Mouse (Mus musculus) gastrocnemius, adult 8-10 months (tissue): ENCODE measurements around the gene Aamp. TPM values are rescaled to one million over a fixed set of nuclear protein-coding genes. Genes with fewer than 3 reads are reported as not detected.
"Not testable (repeated sequence)": the region's sequence is repeated elsewhere in the genome, so short reads cannot be mapped to it uniquely, and the experiment has no call there.

ENCODE experiments used
- DNase-seq, 2 experiments: peaks; one replicate each; pipeline ENCODE4 v3.0.0; 2022; ENCODE audit warnings: low spot score in 2 of 2
- total RNA-seq, 4 experiments: library from RNA; stranded (reverse); gene quantifications; 2 replicates each; pipeline ENCODE4 v1.2.4; 2022

Aamp gene
- total RNA-seq, 4 experiments from 2014 or later: 73.2 to 88.7 (median 78.0) TPM

- DNase-seq: no peak
Measured at GRCm38 (mm10) chr1:74302229-74302628, 17.7 kb upstream of the Aamp start.

- no peak for DNase-seq
Measured at GRCm38 (mm10) chr1:74300347-74301110, 16.0 kb upstream of the Aamp start.

- peak; percentile 67 to 81 for DNase-seq
Measured at GRCm38 (mm10) chr1:74298996-74299395, 14.5 kb upstream of the Aamp start.

GRCm38 (mm10) chr1:74298157-74298750 lies 13.7 kb upstream of the Aamp start:
- DNase-seq: no peak

- peak in 1 of 2 experiments; percentile 53 for DNase-seq
Measured at GRCm38 (mm10) chr1:74297269-74297668, 12.7 kb upstream of the Aamp start.

- no peak for DNase-seq
Measured at GRCm38 (mm10) chr1:74296477-74296876, 11.9 kb upstream of the Aamp start.

- peak; percentile 93 to 95 for DNase-seq
Measured at GRCm38 (mm10) chr1:74295456-74296171, 11.1 kb upstream of the Aamp start.

GRCm38 (mm10) chr1:74294733-74295455 lies 10.4 kb upstream of the Aamp start:
- DNase-seq: no peak

GRCm38 (mm10) chr1:74294090-74294643 lies 9.6 kb upstream of the Aamp start:
- DNase-seq: no peak

GRCm38 (mm10) chr1:74293306-74293960 lies 8.9 kb upstream of the Aamp start:
- DNase-seq: no peak

GRCm38 (mm10) chr1:74292331-74293020 lies 7.9 kb upstream of the Aamp start:
- DNase-seq: no peak

GRCm38 (mm10) chr1:74290141-74290540 lies 5.6 kb upstream of the Aamp start:
- DNase-seq: no peak

GRCm38 (mm10) chr1:74289740-74290139 lies 5.2 kb upstream of the Aamp start:
- DNase-seq: no peak

GRCm38 (mm10) chr1:74289248-74289647 lies 4.7 kb upstream of the Aamp start:
- no peak for DNase-seq

GRCm38 (mm10) chr1:74288327-74288726 lies 3.8 kb upstream of the Aamp start:
- no peak for DNase-seq

- not testable (repeated sequence) for DNase-seq
Measured at GRCm38 (mm10) chr1:74286869-74287607, 2.5 kb upstream of the Aamp start.

GRCm38 (mm10) chr1:74285212-74286010 lies 873 bp upstream of the Aamp start:
- DNase-seq: peak in 1 of 2 experiments; percentile 22

- DNase-seq: no peak
Measured at GRCm38 (mm10) chr1:74283686-74284463, 663 bp downstream of the Aamp start.
